Mouse (Mus musculus) kidney, adult 2 months (tissue): ENCODE measurements at regions not wholly inside any gene's neighbourhood (a gene's known extent, or its start where the extent isn't known, plus 50 kb on each side); places are given as distances from the start of the nearest gene placed in this dataset.

Experiments used
- DNase-seq: peaks from one replicate; pipeline ENCODE4 v3.0.0; 2021
- H3K27ac ChIP-seq: fragments of 200-500 bp; 2 replicates; pipeline ENCODE4 v1.5.1; 2012; ENCODE audit warnings: low read depth, low read length, control low read depth, inconsistent platforms; ENCODE audit not compliant: insufficient read depth
- H3K27me3 ChIP-seq: fragments of 200-500 bp; replicated peaks from 2 replicates; pipeline ENCODE4 v1.6.1; 2012; ENCODE audit warnings: mild to moderate bottlenecking, moderate library complexity, low read length, inconsistent platforms; ENCODE audit not compliant: control insufficient read depth, insufficient read depth
- H3K36me3 ChIP-seq: fragments of 200-500 bp; 2 replicates; pipeline ENCODE4 v1.6.1; 2012; ENCODE audit warnings: mild to moderate bottlenecking, moderate library complexity, low read length, inconsistent platforms; ENCODE audit not compliant: control insufficient read depth, insufficient read depth
- H3K4me1 ChIP-seq: fragments of 200-500 bp; 2 replicates; pipeline ENCODE4 v1.6.1; 2011; ENCODE audit warnings: low read length; ENCODE audit not compliant: control insufficient read depth, insufficient read depth
- H3K4me3 ChIP-seq: fragments of 200-500 bp; 2 replicates; pipeline ENCODE4 v1.5.1; 2011; ENCODE audit warnings: mild to moderate bottlenecking, low read depth, low read length, control low read depth; ENCODE audit not compliant: insufficient read depth
- CTCF ChIP-seq: fragments of 200-500 bp; conservative IDR thresholded peaks from 2 replicates; pipeline ENCODE4 v1.5.1; 2011; ENCODE audit warnings: low read depth, mild to moderate bottlenecking, control low read depth, low read length, moderate library complexity, mixed read lengths; ENCODE audit not compliant: insufficient read depth, insufficient read length
- POLR2A ChIP-seq: fragments of 200-500 bp; IDR thresholded peaks from one replicate; pipeline ENCODE4 v1.6.1; 2011; ENCODE audit warnings: low read depth, low read length, control low read depth
- WGBS: fragments of 180-500 bp; shearing (Covaris S2); methylation state at CpG from one replicate; pipeline ENCODE4 v1.1.7; 2018; 5-methylcytosine and 5-hydroxymethylcytosine counted together

DNA sequence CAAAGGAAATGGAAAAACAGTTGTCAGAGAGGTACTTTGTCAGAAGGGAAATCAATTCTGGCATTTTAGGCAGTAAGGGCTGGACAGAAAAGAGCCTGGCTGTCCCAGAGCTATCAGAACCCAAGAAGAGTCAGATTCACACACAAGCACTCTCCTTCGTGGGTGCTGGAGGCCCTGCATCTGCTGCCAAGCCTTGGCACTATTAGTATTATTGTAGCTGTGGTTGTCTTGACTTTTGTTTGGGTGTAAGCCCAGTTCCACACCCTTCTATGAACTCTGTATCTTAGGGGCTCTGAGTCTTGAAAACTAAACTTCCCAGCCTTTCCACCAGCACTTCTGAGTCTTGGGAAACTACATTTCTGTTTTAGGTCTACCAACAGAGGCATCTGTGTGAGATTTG is 61.4 kb upstream of the Vav3 start:
- H3K4me1 ChIP-seq, result no peaks in the 10 kb centered on the region
- H3K27me3 ChIP-seq, result no peaks in the 10 kb centered on the region
- H3K27ac ChIP-seq, result no peak overlapping the region
- 53% methylated on average over 1 of the region's 1 CpGs for WGBS
- H3K36me3 ChIP-seq, result no peaks in the 10 kb centered on the region
- no peak overlapping the region for H3K4me3 ChIP-seq
- no peak for DNase-seq
- no peak for TF ChIP-seq POLR2A

DNA sequence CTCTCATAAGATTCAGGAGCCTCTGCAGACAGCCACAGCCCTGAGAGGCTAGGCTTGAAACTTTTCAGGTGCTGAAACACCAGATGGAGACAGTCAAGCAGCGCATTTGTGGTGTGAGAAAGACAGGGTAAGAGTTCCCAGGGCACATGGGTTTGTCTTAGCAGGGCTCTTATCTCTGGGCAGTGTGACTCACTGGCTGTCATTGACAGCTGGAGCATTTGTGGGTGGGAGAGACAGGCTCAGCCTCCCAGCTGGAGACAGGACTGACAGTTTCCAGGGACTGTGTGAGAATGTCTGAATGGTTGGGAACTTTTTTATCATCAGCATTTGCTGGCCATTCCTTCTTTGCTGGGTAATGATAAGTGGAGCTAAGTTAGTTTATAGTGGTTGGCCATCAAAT is 53.9 kb upstream of the Vav3 start:
- no peak overlapping the region for H3K27ac ChIP-seq
- 70% methylated on average over 1 of the region's 1 CpGs for WGBS
- H3K4me1 ChIP-seq, result no peaks in the 10 kb centered on the region
- TF ChIP-seq POLR2A, result no peak
- TF ChIP-seq CTCF, result no peak
- no peaks in the 10 kb centered on the region for H3K27me3 ChIP-seq
- H3K4me3 ChIP-seq, result no peak overlapping the region
- no peaks in the 10 kb centered on the region for H3K36me3 ChIP-seq
- DNase-seq, result no peak
